Mouse (Mus musculus) bone marrow macrophage, adult 2 months (primary cell): ENCODE measurements at regions not wholly inside any gene's neighbourhood (a gene's known extent, or its start where the extent isn't known, plus 50 kb on each side); places are given as distances from the start of the nearest gene placed in this dataset.

Experiments
- H3K27ac ChIP-seq: 2 replicates; pipeline ENCODE4 v1.5.1; 2012; ENCODE audit warnings: low read depth, low read length; ENCODE audit not compliant: insufficient read depth
- H3K4me1 ChIP-seq: 2 replicates; pipeline ENCODE4 v1.6.1; 2012; ENCODE audit warnings: low read length; ENCODE audit not compliant: control insufficient read depth, insufficient read depth
- H3K4me3 ChIP-seq: 2 replicates; pipeline ENCODE4 v1.5.1; 2012; ENCODE audit warnings: mild to moderate bottlenecking, low read length, moderate library complexity; ENCODE audit not compliant: insufficient read depth
- CTCF ChIP-seq: IDR thresholded peaks from 2 replicates; pipeline ENCODE4 v1.5.1; 2012; ENCODE audit warnings: low read depth, mild to moderate bottlenecking, low read length, moderate library complexity
- POLR2A ChIP-seq: IDR thresholded peaks from 2 replicates; pipeline ENCODE4 v1.6.1; 2012; ENCODE audit warnings: mild to moderate bottlenecking, low read depth, low read length, borderline replicate concordance

GRCm38 (mm10) chr1:35864246-35864645 lies 204.0 kb upstream of the Hs6st1 start:
- no peak overlapping the region for H3K27ac ChIP-seq
- peaks cover 3% of the 10 kb centered on the region for H3K4me1 ChIP-seq
- no peak overlapping the region for H3K4me3 ChIP-seq
- no peak for TF ChIP-seq CTCF
- TF ChIP-seq POLR2A, result no peak

- Histone ChIP-seq H3K27ac (no peak overlapping the region), H3K4me1 (peaks cover 3% of the 10 kb centered on the region), H3K4me3 (no peak overlapping the region)
- TF ChIP-seq POLR2A, result no peak
- TF ChIP-seq CTCF, result no peak
These were observed 202.9 kb upstream of the Hs6st1 start for GRCm38 (mm10) chr1:35865263-35865662.

- H3K27ac ChIP-seq, result no peak overlapping the region
- TF ChIP-seq CTCF, result no peak
- H3K4me1 ChIP-seq, result no peaks in the 10 kb centered on the region
- no peak overlapping the region for H3K4me3 ChIP-seq
These were observed 201.6 kb upstream of the Hs6st1 start for GRCm38 (mm10) chr1:35866643-35867042.

GRCm38 (mm10) chr1:35869381-35870143 lies 198.6 kb upstream of the Hs6st1 start:
- no peak overlapping the region for H3K4me3 ChIP-seq
- H3K27ac ChIP-seq, result no peak overlapping the region
- TF ChIP-seq POLR2A (no peak), CTCF (no peak)
- no peaks in the 10 kb centered on the region for H3K4me1 ChIP-seq

GRCm38 (mm10) chr1:35870144-35870827 lies 197.9 kb upstream of the Hs6st1 start:
- Histone ChIP-seq H3K4me1 (no peaks in the 10 kb centered on the region), H3K4me3 (no peak overlapping the region), H3K27ac (no peak overlapping the region)
- no peak for TF ChIP-seq CTCF
- TF ChIP-seq POLR2A, result no peak

GRCm38 (mm10) chr1:35873038-35873437 lies 195.2 kb upstream of the Hs6st1 start:
- H3K4me3 ChIP-seq, result no peak overlapping the region
- H3K4me1 ChIP-seq, result no peaks in the 10 kb centered on the region
- no peak overlapping the region for H3K27ac ChIP-seq
- TF ChIP-seq CTCF (no peak), POLR2A (no peak)

GRCm38 (mm10) chr1:35875210-35875811 lies 192.9 kb upstream of the Hs6st1 start:
- no peak overlapping the region for H3K27ac ChIP-seq
- no peaks in the 10 kb centered on the region for H3K4me1 ChIP-seq
- TF ChIP-seq POLR2A (no peak), CTCF (no peak)
- H3K4me3 ChIP-seq, result no peak overlapping the region

- TF ChIP-seq POLR2A, result no peak
- TF ChIP-seq CTCF, result no peak
- H3K4me1 ChIP-seq, result no peaks in the 10 kb centered on the region
- no peak overlapping the region for H3K4me3 ChIP-seq
- no peak overlapping the region for H3K27ac ChIP-seq
These were observed 189.8 kb upstream of the Hs6st1 start for GRCm38 (mm10) chr1:35878426-35878825.

- Histone ChIP-seq H3K4me3 (no peak overlapping the region), H3K4me1 (no peaks in the 10 kb centered on the region), H3K27ac (no peak overlapping the region)
- TF ChIP-seq POLR2A, result no peak
- TF ChIP-seq CTCF, result no peak
These were observed 188.7 kb upstream of the Hs6st1 start for GRCm38 (mm10) chr1:35879388-35880093.

GRCm38 (mm10) chr1:35880562-35881265 lies 187.5 kb upstream of the Hs6st1 start:
- Histone ChIP-seq H3K4me1 (no peaks in the 10 kb centered on the region), H3K4me3 (no peak overlapping the region), H3K27ac (no peak overlapping the region)
- no peak for TF ChIP-seq CTCF
- no peak for TF ChIP-seq POLR2A
